Mouse (Mus musculus) spleen, adult 2 months (tissue): ENCODE data around the gene Adora1. TPM values are rescaled to one million over a fixed set of nuclear protein-coding genes. Genes with fewer than 3 reads are reported as not detected.

ENCODE experiments used
- DNase-seq, 2 experiments: peaks; one replicate each; pipeline versions ENCODE4 v3.0.0 to v3.0.0-alpha.2; 2012 to 2021; ENCODE audit warnings: low spot score in 2 of 2, low read depth in 1 of 2
- H3K27ac ChIP-seq: fragments of 200-500 bp; 2 replicates; pipeline ENCODE4 v1.5.1; 2012; ENCODE audit warnings: low read length, inconsistent platforms; ENCODE audit not compliant: insufficient read depth
- H3K27me3 ChIP-seq: fragments of 200-500 bp; 2 replicates; pipeline ENCODE4 v1.6.1; 2012; ENCODE audit warnings: mild to moderate bottlenecking, moderate library complexity, low read length, inconsistent platforms; ENCODE audit not compliant: control insufficient read depth, insufficient read depth
- H3K36me3 ChIP-seq: fragments of 200-500 bp; 2 replicates; pipeline ENCODE4 v1.6.1; 2012; ENCODE audit warnings: mild to moderate bottlenecking, low read length, inconsistent platforms; ENCODE audit not compliant: control insufficient read depth, insufficient read depth
- H3K4me1 ChIP-seq: fragments of 200-500 bp; 2 replicates; pipeline ENCODE4 v1.6.1; 2011; ENCODE audit warnings: inconsistent platforms; ENCODE audit not compliant: control insufficient read depth, insufficient read depth, insufficient read length
- H3K4me3 ChIP-seq: fragments of 200-500 bp; 2 replicates; pipeline ENCODE4 v1.5.1; 2011; ENCODE audit warnings: mild to moderate bottlenecking, inconsistent platforms; ENCODE audit not compliant: insufficient read depth, insufficient read length; ENCODE audit errors: extremely low read depth
- CTCF ChIP-seq: fragments of 200-500 bp; IDR thresholded peaks from 2 replicates; pipeline ENCODE4 v1.5.1; 2011; ENCODE audit warnings: mild to moderate bottlenecking, inconsistent platforms; ENCODE audit not compliant: insufficient read depth, insufficient read length, insufficient replicate concordance; ENCODE audit errors: extremely low read depth
- POLR2A ChIP-seq: fragments of 200-500 bp; IDR thresholded peaks from 2 replicates; pipeline ENCODE4 v1.6.1; 2011; ENCODE audit warnings: low read depth, low read length, inconsistent platforms
- WGBS: fragments of 180-500 bp; shearing (Covaris S2); methylation state at CpG from one replicate; pipeline ENCODE4 v1.1.7; 2018; 5-methylcytosine and 5-hydroxymethylcytosine counted together
- polyA plus RNA-seq: library from polyadenylated mRNA; depleted of rRNA; stranded (reverse); fragments of >200 nt; gene quantifications from 2 replicates; pipeline ENCODE4 v1.2.3, GENCODE M21; 2012

Gene Adora1
- polyA plus RNA-seq, 1 experiment = 0.28 TPM

GRCm38 (mm10) chr1:134240701-134241100 is 5.5 kb upstream of the Adora1 start:
- Histone ChIP-seq H3K4me1 (peaks cover 3% of the 10 kb centered on the region; the same call in 1 of the 2 replicates), H3K4me3 (no peak overlapping the region), H3K27me3 (peaks cover under 1% of the 10 kb centered on the region; the same call in 1 of the 2 replicates), H3K36me3 (no peaks in the 10 kb centered on the region), H3K27ac (no peak overlapping the region)
- no peak for DNase-seq
- 16% methylated on average over 9 of the region's 9 CpGs for WGBS
- no peak for TF ChIP-seq POLR2A
- no peak for TF ChIP-seq CTCF

DNA sequence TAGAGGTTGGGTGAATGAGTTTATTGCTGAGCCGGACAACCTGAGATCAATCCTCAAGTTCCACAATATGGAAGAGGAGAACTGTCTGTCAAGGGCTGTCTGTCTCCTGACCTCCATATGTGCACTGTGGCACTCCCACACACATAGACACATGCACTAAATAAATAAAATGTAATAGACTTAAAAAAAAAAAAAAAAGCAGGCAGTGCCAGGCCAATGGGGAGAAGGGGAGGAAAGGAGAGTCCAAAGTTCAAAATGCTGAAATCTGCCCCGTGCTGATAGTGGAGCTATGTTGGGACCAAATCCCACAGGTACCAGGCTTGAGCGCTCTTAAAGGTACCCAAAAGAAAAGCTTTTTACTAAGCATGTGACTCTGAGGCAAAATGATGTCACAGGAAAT is 2.2 kb upstream of the Adora1 start:
- H3K27me3 ChIP-seq = peaks cover 6% of the 10 kb centered on the region; the same call in 1 of the 2 replicates
- TF ChIP-seq POLR2A = no peak
- TF ChIP-seq CTCF = no peak
- 62% methylated on average over 3 of the region's 3 CpGs for WGBS
- H3K4me3 ChIP-seq = no peak overlapping the region
- no peak for DNase-seq
- peaks cover 5% of the 10 kb centered on the region; the same call in 1 of the 2 replicates for H3K4me1 ChIP-seq
- no peaks in the 10 kb centered on the region for H3K36me3 ChIP-seq
- H3K27ac ChIP-seq = no peak overlapping the region

- H3K4me1 ChIP-seq = peaks cover 5% of the 10 kb centered on the region; the same call in 1 of the 2 replicates
- DNase-seq = no peak
- no peak overlapping the region for H3K27ac ChIP-seq
- no peaks in the 10 kb centered on the region for H3K36me3 ChIP-seq
- WGBS = 55% methylated on average over 3 of the region's 3 CpGs
- peaks cover 6% of the 10 kb centered on the region; the same call in 1 of the 2 replicates for H3K27me3 ChIP-seq
- no peak overlapping the region for H3K4me3 ChIP-seq
- no peak for TF ChIP-seq POLR2A
- TF ChIP-seq CTCF = no peak
Measured at GRCm38 (mm10) chr1:134236142-134236541, 911 bp upstream of the Adora1 start.

- WGBS = 4% methylated on average over 41 of the region's 41 CpGs
- H3K27ac ChIP-seq = no peak overlapping the region
- H3K4me1 ChIP-seq = peaks cover 3% of the 10 kb centered on the region; the same call in 1 of the 2 replicates
- no peak overlapping the region for H3K4me3 ChIP-seq
- H3K27me3 ChIP-seq = peaks cover 6% of the 10 kb centered on the region; the same call in 1 of the 2 replicates
- DNase-seq = no peak
- H3K36me3 ChIP-seq = no peaks in the 10 kb centered on the region
- TF ChIP-seq CTCF (no peak), POLR2A (no peak)
Measured at GRCm38 (mm10) chr1:134234455-134235390, 508 bp downstream of the Adora1 start.

DNA sequence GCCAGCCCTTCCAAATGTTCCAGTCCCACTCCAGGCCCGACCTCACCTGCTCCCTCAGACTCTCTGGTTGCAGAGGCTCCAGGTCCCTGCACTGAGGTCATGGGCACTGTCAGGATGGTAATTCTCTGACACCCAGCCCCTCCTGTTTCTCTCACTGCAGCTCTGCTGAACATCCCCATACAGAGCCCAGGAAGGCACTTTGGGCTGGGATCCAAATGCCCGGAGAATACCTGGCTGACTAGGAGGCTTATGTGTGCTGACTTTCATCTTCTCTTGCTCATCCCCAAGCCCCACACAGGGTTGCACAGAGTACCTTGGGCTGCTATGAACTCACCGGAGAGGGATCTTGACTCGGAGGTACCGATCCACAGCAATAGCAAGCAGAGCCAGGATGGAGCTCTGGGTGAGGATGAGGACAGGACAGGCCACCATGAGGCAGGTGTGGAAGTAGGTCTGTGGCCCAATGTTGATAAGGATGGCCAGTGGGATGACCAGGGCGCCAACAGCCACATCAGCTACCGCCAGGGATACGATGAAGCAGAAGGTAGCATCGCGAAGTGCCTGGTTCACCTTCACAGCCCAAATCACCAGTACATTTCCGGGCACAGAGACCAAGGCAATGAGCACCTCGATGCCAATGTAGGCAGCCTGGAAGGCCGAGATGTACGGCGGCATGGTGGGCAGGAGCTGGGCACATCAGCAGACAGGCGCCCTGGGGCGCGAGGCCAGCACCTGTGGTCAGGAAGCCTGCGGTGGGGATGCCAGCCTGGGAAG is 1.4 kb downstream of the Adora1 start:
- Histone ChIP-seq H3K36me3 (no peaks in the 10 kb centered on the region), H3K27me3 (peaks cover 6% of the 10 kb centered on the region; the same call in 1 of the 2 replicates), H3K4me3 (no peak overlapping the region), H3K27ac (no peak overlapping the region), H3K4me1 (peaks cover 3% of the 10 kb centered on the region; the same call in 1 of the 2 replicates)
- 52% methylated on average over 19 of the region's 19 CpGs for WGBS
- DNase-seq = no peak
- no peak for TF ChIP-seq CTCF

DNA sequence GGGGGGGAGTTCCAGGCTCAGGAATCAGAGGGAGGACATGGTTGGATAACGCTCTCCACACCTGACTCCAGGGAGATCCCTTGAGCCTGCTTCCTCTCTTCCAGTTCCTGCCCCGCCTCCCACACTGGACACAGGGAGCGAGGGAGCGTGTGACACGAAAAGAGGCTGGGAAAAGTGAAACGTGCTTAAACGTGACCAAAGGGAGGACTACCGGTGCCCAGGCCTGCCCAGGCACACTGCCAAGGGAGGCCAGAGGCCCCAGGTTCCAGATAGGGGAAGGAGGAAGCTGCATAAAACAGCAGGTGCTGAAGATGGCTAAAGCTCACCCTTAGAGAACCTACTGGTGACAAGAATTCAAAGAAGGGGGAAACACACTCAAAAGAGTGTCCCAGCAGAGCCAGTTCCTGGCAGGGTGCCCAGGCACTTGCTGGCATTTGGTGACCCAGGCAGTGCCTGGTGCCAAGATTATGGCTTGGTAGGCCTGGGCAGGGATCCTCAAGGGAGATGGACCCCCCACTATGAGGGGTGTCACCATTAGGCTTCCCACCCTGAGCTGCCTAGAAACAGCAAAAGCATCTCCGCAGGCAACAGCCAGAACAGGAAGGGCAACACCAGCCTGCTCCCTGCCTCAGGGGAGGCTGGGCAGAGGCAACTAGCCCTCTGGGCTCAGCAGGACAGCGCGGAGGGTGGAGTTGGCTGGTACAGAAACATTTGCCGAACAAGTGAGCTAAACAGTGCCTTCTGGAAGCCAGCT is 2.3 kb downstream of the Adora1 start:
- Histone ChIP-seq H3K27me3 (peaks cover 6% of the 10 kb centered on the region; the same call in 1 of the 2 replicates), H3K36me3 (no peaks in the 10 kb centered on the region), H3K4me3 (no peak overlapping the region), H3K4me1 (peaks cover 3% of the 10 kb centered on the region; the same call in 1 of the 2 replicates), H3K27ac (no peak overlapping the region)
- DNase-seq = no peak
- no peak for TF ChIP-seq POLR2A
- TF ChIP-seq CTCF = no peak
- WGBS = 47% methylated on average over 12 of the region's 12 CpGs
